Mouse (Mus musculus) forebrain, embryonic 15.5 days (tissue): Measurements from ENCODE around the gene Cacna2d3. TPM values are rescaled to one million over a fixed set of nuclear protein-coding genes. Genes with fewer than 3 reads are reported as not detected.

Experiments
- ATAC-seq: fragments of 200-750 bp; cut with Nextera tagmentation; replicated peaks from 2 replicates; pipeline ENCODE4 v1.8.0; 2017; ENCODE audit warnings: mild to moderate bottlenecking, moderate TSS enrichment, moderate library complexity
- H3K27ac ChIP-seq: fragments of 300-500 bp; sonication (generic); replicated peaks from 2 replicates; pipeline ENCODE4 v1.5.1; 2015; ENCODE audit warnings: mild to moderate bottlenecking, inconsistent platforms
- H3K27me3 ChIP-seq: fragments of 300-500 bp; sonication (generic); 2 replicates; pipeline ENCODE4 v1.6.1; 2015; ENCODE audit warnings: inconsistent platforms
- H3K36me3 ChIP-seq: fragments of 300-500 bp; sonication (generic); 2 replicates; pipeline ENCODE4 v1.6.1; 2015; ENCODE audit warnings: mild to moderate bottlenecking, inconsistent platforms
- H3K4me1 ChIP-seq: fragments of 300-500 bp; sonication (generic); 2 replicates; pipeline ENCODE4 v1.6.1; 2015; ENCODE audit warnings: inconsistent platforms
- H3K4me2 ChIP-seq: fragments of 300-500 bp; sonication (generic); replicated peaks from 2 replicates; pipeline ENCODE4 v1.6.1; 2015; ENCODE audit warnings: mild to moderate bottlenecking, inconsistent platforms
- H3K4me3 ChIP-seq: fragments of 300-500 bp; sonication (generic); 2 replicates; pipeline ENCODE4 v1.5.1; 2015; ENCODE audit warnings: mild to moderate bottlenecking, inconsistent platforms
- H3K9ac ChIP-seq: fragments of 300-500 bp; sonication (generic); replicated peaks from 2 replicates; pipeline ENCODE4 v1.6.1; 2015; ENCODE audit warnings: mild to moderate bottlenecking, inconsistent platforms
- H3K9me3 ChIP-seq: fragments of 300-500 bp; sonication (generic); 2 replicates; pipeline ENCODE4 v1.6.1; 2016; ENCODE audit warnings: inconsistent platforms
- WGBS: fragments of 180-500 bp; shearing (Covaris S2); methylation state at CpG from one replicate; pipeline ENCODE4 v1.1.7; 2015; ENCODE audit warnings: mixed read lengths; 5-methylcytosine and 5-hydroxymethylcytosine counted together
- polyA plus RNA-seq: library from polyadenylated mRNA; unstranded; fragments of >200 nt; fragmentation: Nextera tagmentation; extraction: Ambion mirVana; gene quantifications from 2 replicates; pipeline ENCODE4 v1.2.1, GENCODE M21; 2015

The Cacna2d3 gene
- polyA plus RNA-seq, 1 experiment from 2014 or later: 28.1 TPM

DNA sequence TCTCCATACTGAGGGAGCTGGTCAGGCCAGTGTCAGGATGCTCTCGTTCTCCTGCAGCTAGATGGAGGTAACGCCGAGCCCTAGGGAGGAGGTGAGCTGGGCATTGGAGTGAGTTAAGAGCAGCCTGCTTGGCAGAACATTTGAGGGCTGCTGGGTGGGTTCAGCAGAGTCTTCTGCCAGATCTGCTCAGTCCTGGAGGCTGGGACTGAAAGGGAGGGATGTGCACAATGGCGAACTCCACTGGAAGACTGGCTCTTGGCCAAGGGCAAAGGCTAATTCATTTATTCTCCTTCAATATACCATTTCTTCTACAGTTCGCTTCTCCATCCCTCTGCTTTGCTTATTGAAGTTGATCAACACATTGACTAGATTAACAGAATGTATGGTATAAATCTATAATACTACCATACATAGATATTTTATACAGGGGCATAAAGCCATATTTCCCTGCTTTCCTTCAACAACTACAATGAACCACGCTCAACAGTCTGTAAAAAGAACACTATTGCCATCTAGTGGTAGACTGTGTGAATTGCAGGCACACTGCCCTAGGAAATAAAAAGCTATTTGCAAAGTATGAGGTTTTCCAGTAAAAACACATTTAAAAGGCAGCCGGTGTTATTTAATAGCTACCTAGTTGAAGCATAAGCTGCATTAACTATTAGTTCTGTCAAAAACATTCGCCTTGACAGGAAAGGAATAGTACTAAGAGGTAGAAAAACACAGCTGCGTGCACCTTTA is 611.1 kb downstream of the Cacna2d3 start:
- Histone ChIP-seq H3K27me3 (no peaks in the 10 kb centered on the region), H3K4me3 (no peak overlapping the region), H3K9ac (no peak overlapping the region), H3K36me3 (no peaks in the 10 kb centered on the region), H3K9me3 (no peaks in the 10 kb centered on the region), H3K4me1 (peaks cover 9% of the 10 kb centered on the region), H3K27ac (no peak overlapping the region), H3K4me2 (no peak overlapping the region)
- no peak for ATAC-seq
- 73% methylated on average over 9 of the region's 9 CpGs for WGBS

- Histone ChIP-seq H3K27me3 (no peaks in the 10 kb centered on the region), H3K4me2 (no peak overlapping the region), H3K4me3 (no peak overlapping the region), H3K9ac (no peak overlapping the region), H3K36me3 (no peaks in the 10 kb centered on the region), H3K9me3 (no peaks in the 10 kb centered on the region), H3K4me1 (no peaks in the 10 kb centered on the region), H3K27ac (no peak overlapping the region)
- 90% methylated on average over 5 of the region's 5 CpGs for WGBS
- no peak for ATAC-seq
Observed at GRCm38 (mm10) chr14:29107464-29107863, 614.2 kb downstream of the Cacna2d3 start.

GRCm38 (mm10) chr14:29097776-29098175 is 623.9 kb downstream of the Cacna2d3 start:
- Histone ChIP-seq H3K4me2 (no peak overlapping the region), H3K27me3 (no peaks in the 10 kb centered on the region), H3K9ac (no peak overlapping the region), H3K4me1 (no peaks in the 10 kb centered on the region), H3K4me3 (no peak overlapping the region), H3K27ac (no peak overlapping the region), H3K36me3 (no peaks in the 10 kb centered on the region), H3K9me3 (no peaks in the 10 kb centered on the region)
- WGBS: 51% methylated on average over 12 of the region's 12 CpGs
- ATAC-seq: no peak

DNA sequence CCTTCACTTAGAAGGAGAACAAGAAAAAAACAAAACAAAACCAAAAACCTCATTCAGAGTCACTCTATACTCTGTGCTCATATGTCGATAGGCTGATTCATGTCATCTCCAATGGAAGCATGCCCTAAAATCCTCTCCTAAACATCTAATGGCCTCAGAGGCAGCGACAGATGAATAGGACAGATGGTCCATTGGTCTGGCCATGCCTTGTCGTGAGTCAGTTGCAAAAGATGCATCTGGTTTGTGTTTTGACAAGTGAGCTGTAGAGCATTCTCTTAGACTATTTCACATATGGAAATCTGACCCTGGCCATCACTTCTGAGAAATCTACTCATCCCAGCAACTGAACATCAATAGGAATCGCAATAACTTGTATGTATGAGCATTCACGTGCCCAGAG is 626.2 kb downstream of the Cacna2d3 start:
- no peak overlapping the region for H3K4me2 ChIP-seq
- H3K9ac ChIP-seq: no peak overlapping the region
- H3K36me3 ChIP-seq: no peaks in the 10 kb centered on the region
- 71% methylated on average over 5 of the region's 5 CpGs for WGBS
- H3K4me1 ChIP-seq: no peaks in the 10 kb centered on the region
- no peak overlapping the region for H3K27ac ChIP-seq
- H3K9me3 ChIP-seq: no peaks in the 10 kb centered on the region
- H3K4me3 ChIP-seq: no peak overlapping the region
- H3K27me3 ChIP-seq: no peaks in the 10 kb centered on the region
- no peak for ATAC-seq

DNA sequence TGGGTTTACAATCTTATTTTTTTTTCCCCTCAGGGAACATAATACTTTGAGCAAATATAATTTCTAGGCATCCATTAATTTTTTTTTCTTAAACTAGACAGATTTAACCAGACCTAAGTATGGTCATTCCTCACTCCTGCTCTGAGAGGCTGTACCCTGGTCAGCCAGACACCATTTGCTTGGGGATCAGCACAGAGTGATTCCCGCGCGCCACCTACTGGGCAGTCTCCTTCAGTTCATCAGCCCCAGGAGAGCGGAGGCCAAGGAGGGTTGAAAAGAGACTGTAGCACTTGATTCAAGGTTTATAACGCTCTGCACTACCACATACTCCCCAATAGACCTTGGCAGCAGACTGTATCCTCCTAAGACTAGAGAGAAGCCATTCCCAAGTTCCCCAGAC is 631.6 kb downstream of the Cacna2d3 start:
- no peak overlapping the region for H3K4me2 ChIP-seq
- WGBS: 5% methylated on average over 5 of the region's 5 CpGs

GRCm38 (mm10) chr14:29086528-29086927 is 635.1 kb downstream of the Cacna2d3 start:
- no peak for ATAC-seq
- peaks cover 5% of the 10 kb centered on the region; the same call in 1 of the 2 replicates for H3K4me1 ChIP-seq
- no peaks in the 10 kb centered on the region for H3K9me3 ChIP-seq
- no peak overlapping the region; the same call in 1 of the 2 replicates for H3K27ac ChIP-seq
- H3K27me3 ChIP-seq: no peaks in the 10 kb centered on the region
- 74% methylated on average over 4 of the region's 4 CpGs for WGBS
- H3K9ac ChIP-seq: no peak overlapping the region
- no peaks in the 10 kb centered on the region for H3K36me3 ChIP-seq
- no peak overlapping the region for H3K4me3 ChIP-seq
- H3K4me2 ChIP-seq: no peak overlapping the region

More for the DNA sequence above, 631.6 kb downstream of the Cacna2d3 start:
- Histone ChIP-seq H3K27me3 (no peaks in the 10 kb centered on the region), H3K27ac (no peak overlapping the region), H3K9me3 (no peaks in the 10 kb centered on the region), H3K9ac (no peak overlapping the region), H3K4me1 (peaks cover 5% of the 10 kb centered on the region; the same call in 1 of the 2 replicates), H3K4me3 (no peak overlapping the region), H3K36me3 (no peaks in the 10 kb centered on the region)
- ATAC-seq: peak; percentile 89

DNA sequence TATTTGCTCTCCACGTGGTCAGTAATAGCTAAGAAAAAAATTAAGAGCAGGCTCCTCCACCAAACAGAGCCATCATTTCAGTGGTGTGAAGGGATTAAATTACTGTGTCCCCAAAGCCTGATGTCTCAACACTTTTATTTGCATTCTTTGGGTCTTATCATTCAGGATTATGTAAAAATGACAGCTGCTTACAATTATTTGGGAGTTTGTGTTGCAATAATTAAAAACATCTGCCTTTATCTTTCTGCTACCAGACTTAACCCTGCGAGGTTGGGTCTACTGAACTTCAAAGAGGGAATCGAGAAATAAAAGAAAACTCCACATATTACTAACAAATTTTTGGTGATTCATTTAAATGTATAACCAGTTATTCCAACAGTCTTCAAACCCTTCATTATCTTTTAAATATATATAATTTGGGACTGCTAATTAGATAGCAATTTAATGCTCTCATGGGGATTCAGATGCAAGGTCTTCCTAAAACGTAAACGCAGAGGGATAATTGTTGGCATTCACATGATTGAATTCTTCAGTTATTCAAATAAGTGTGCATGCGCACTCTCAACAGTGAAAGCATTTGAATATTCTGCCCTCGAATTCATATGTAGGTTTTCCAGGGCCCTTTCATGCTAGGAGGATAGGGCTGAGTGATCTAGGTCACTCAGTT is 636.0 kb downstream of the Cacna2d3 start:
- peaks cover 5% of the 10 kb centered on the region; the same call in 1 of the 2 replicates for H3K4me1 ChIP-seq
- no peak overlapping the region for H3K9ac ChIP-seq
- no peaks in the 10 kb centered on the region for H3K9me3 ChIP-seq
- no peaks in the 10 kb centered on the region for H3K36me3 ChIP-seq
- H3K27ac ChIP-seq: peak overlapping the region; percentile 14; the same call in 1 of the 2 replicates
- H3K27me3 ChIP-seq: no peaks in the 10 kb centered on the region
- no peak overlapping the region for H3K4me3 ChIP-seq
- WGBS: 47% methylated on average over 7 of the region's 7 CpGs
- ATAC-seq: peak; percentile 68; the same call in 1 of the 2 replicates
- H3K4me2 ChIP-seq: no peak overlapping the region

DNA sequence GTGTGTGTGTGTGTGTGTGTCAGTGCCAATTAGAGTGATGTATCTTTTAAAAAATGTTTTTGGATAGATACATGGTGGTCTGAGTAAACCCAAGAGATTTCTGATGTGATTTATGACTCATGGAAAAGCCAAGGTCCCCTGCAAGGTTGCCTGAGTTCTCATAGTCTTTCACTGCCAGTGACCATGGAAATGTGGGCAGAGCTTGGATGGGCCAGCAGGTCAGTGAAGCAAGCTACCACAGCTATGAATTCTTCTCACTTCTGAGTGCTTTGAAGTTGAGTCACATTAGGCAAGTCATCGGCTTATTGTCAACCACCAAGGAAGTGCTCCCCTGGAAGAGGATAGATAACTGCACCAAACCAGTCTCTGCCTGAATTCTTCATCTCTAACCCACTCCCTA is 639.5 kb downstream of the Cacna2d3 start:
- no peak for ATAC-seq
- H3K27me3 ChIP-seq: no peaks in the 10 kb centered on the region
- H3K27ac ChIP-seq: no peak overlapping the region
- H3K9ac ChIP-seq: no peak overlapping the region
- no peak overlapping the region for H3K4me2 ChIP-seq
- no peak overlapping the region for H3K4me3 ChIP-seq
- no peaks in the 10 kb centered on the region for H3K9me3 ChIP-seq
- no peaks in the 10 kb centered on the region for H3K36me3 ChIP-seq
- 92% methylated on average over 1 of the region's 1 CpGs for WGBS
- H3K4me1 ChIP-seq: peaks cover 5% of the 10 kb centered on the region; the same call in 1 of the 2 replicates

DNA sequence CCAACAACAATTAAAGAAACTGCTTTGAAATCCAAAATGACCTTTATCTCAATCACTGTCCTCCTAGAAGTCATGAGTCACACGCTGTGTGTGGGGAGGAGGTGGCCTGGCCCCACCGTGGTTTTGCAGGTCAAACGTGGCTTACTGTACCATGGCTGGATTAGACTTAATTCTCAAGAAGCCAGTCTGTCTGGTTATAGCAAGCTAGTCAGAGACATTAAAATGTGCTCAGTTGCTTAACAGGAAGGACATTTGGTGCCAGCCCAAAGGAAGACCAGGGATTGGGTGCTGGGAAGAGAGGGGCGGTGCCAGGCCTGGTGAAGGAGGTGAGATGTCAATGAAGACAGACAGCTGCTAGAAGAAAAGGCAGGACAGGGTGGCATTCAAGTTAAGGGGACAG is 641.0 kb downstream of the Cacna2d3 start:
- WGBS: 82% methylated on average over 4 of the region's 4 CpGs
- H3K36me3 ChIP-seq: no peaks in the 10 kb centered on the region
- no peaks in the 10 kb centered on the region for H3K9me3 ChIP-seq
- H3K27ac ChIP-seq: no peak overlapping the region
- ATAC-seq: no peak
- H3K4me3 ChIP-seq: no peak overlapping the region
- no peak overlapping the region for H3K9ac ChIP-seq
- no peaks in the 10 kb centered on the region for H3K4me1 ChIP-seq
- no peaks in the 10 kb centered on the region for H3K27me3 ChIP-seq
- no peak overlapping the region for H3K4me2 ChIP-seq

GRCm38 (mm10) chr14:29080228-29080627 is 641.4 kb downstream of the Cacna2d3 start:
- Histone ChIP-seq H3K4me2 (no peak overlapping the region), H3K27me3 (no peaks in the 10 kb centered on the region), H3K9ac (no peak overlapping the region), H3K27ac (no peak overlapping the region), H3K4me1 (no peaks in the 10 kb centered on the region), H3K36me3 (no peaks in the 10 kb centered on the region), H3K4me3 (no peak overlapping the region), H3K9me3 (no peaks in the 10 kb centered on the region)
- ATAC-seq: no peak
- WGBS: 88% methylated on average over 4 of the region's 4 CpGs

DNA sequence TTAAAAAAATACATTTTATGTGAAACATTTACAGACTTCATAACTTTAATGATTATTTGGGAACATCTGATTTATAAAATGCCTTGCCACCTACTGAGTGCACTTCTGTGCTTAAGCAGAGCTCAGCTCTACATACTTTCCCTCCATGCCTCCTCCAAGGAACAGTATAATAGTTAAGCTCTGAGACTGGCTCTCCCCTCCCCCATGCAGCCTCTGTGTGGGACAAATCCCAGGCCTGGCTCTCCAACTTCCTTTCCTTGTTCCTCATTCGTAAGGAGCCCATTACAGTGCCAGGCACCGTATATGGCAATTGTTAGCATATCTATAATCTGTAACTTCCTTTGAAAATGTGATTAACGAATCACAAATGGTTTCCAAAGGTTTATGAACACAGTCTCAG is 644.2 kb downstream of the Cacna2d3 start:
- 67% methylated on average over 3 of the region's 3 CpGs for WGBS
- no peak overlapping the region for H3K9ac ChIP-seq
- H3K4me3 ChIP-seq: no peak overlapping the region
- H3K4me1 ChIP-seq: no peaks in the 10 kb centered on the region
- H3K9me3 ChIP-seq: no peaks in the 10 kb centered on the region
- H3K4me2 ChIP-seq: no peak overlapping the region
- H3K27ac ChIP-seq: no peak overlapping the region
- H3K27me3 ChIP-seq: no peaks in the 10 kb centered on the region
- H3K36me3 ChIP-seq: no peaks in the 10 kb centered on the region
- ATAC-seq: no peak

GRCm38 (mm10) chr14:29073747-29074146 is 647.9 kb downstream of the Cacna2d3 start:
- H3K4me1 ChIP-seq: no peaks in the 10 kb centered on the region
- no peaks in the 10 kb centered on the region for H3K27me3 ChIP-seq
- no peak overlapping the region for H3K4me3 ChIP-seq
- no peak; the same call in 1 of the 2 replicates for ATAC-seq
- no peak overlapping the region for H3K9ac ChIP-seq
- 81% methylated on average over 4 of the region's 4 CpGs for WGBS
- H3K36me3 ChIP-seq: no peaks in the 10 kb centered on the region
- no peak overlapping the region for H3K4me2 ChIP-seq
- H3K27ac ChIP-seq: no peak overlapping the region
- no peaks in the 10 kb centered on the region for H3K9me3 ChIP-seq
